Mouse (Mus musculus) hindbrain, embryonic 15.5 days (tissue): ENCODE measurements around the gene Zfp652. TPM values are rescaled to one million over a fixed set of nuclear protein-coding genes. Genes with fewer than 3 reads are reported as not detected.
A peak's percentile ranks its signal among the peaks of the same experiment; 100 is the strongest.

ENCODE experiments used
- ATAC-seq: fragments of 200-750 bp; cut with Nextera tagmentation; 2 replicates; pipeline ENCODE4 v1.8.0; 2017; ENCODE audit warnings: low read depth, moderate number of reproducible peaks, moderate TSS enrichment; ENCODE audit not compliant: low FRiP score
- H3K27ac ChIP-seq: fragments of 300-500 bp; sonication (generic); replicated peaks from 2 replicates; pipeline ENCODE4 v1.5.1; 2015; ENCODE audit warnings: mild to moderate bottlenecking, inconsistent platforms
- H3K27me3 ChIP-seq: fragments of 300-500 bp; sonication (generic); 2 replicates; pipeline ENCODE4 v1.6.1; 2015; ENCODE audit warnings: control low read depth, inconsistent platforms
- H3K36me3 ChIP-seq: fragments of 300-500 bp; sonication (generic); 2 replicates; pipeline ENCODE4 v1.6.1; 2015; ENCODE audit warnings: control low read depth, inconsistent platforms
- H3K4me1 ChIP-seq: fragments of 300-500 bp; sonication (generic); replicated peaks from 2 replicates; pipeline ENCODE4 v1.6.1; 2015; ENCODE audit warnings: control low read depth, inconsistent platforms
- H3K4me2 ChIP-seq: fragments of 300-500 bp; sonication (generic); 2 replicates; pipeline ENCODE4 v1.6.1; 2015; ENCODE audit warnings: moderate library complexity, mild to moderate bottlenecking, inconsistent platforms
- H3K4me3 ChIP-seq: fragments of 300-500 bp; sonication (generic); 2 replicates; pipeline ENCODE4 v1.5.1; 2015; ENCODE audit warnings: mild to moderate bottlenecking, inconsistent platforms
- H3K9ac ChIP-seq: fragments of 300-500 bp; sonication (generic); 2 replicates; pipeline ENCODE4 v1.6.1; 2015; ENCODE audit warnings: inconsistent platforms
- H3K9me3 ChIP-seq: fragments of 300-500 bp; sonication (generic); 2 replicates; pipeline ENCODE4 v1.6.1; 2016; ENCODE audit warnings: control low read depth, inconsistent platforms
- WGBS: fragments of 180-500 bp; shearing (Covaris S2); methylation state at CpG from one replicate; pipeline ENCODE4 v1.1.7; 2015; 5-methylcytosine and 5-hydroxymethylcytosine counted together
- polyA plus RNA-seq: library from polyadenylated mRNA; unstranded; fragments of >200 nt; fragmentation: Nextera tagmentation; extraction: Ambion mirVana; gene quantifications from 2 replicates; pipeline ENCODE4 v1.2.1, GENCODE M21; 2015

Gene Zfp652
- polyA plus RNA-seq, 1 experiment from 2014 or later: 26.1 TPM

- Histone ChIP-seq H3K9me3 (no peaks in the 10 kb centered on the region), H3K36me3 (no peaks in the 10 kb centered on the region), H3K4me2 (peak overlapping the region; percentile 86), H3K4me3 (peak overlapping the region; percentile 80), H3K27me3 (no peaks in the 10 kb centered on the region), H3K9ac (peak overlapping the region; percentile 81), H3K4me1 (peaks cover 32% of the 10 kb centered on the region), H3K27ac (peak overlapping the region; percentile 97)
- ATAC-seq: 0 out of 2 replicates have a peak, but pooled peaks have one; percentile 6
- WGBS: under 1% methylated on average over 13 of the region's 13 CpGs
These were observed 1.4 kb downstream of the Zfp652 start for GRCm38 (mm10) chr11:95713811-95714241.

GRCm38 (mm10) chr11:95714411-95714810, 1.9 kb downstream of the Zfp652 start:
- Histone ChIP-seq H3K4me2 (peak overlapping the region; percentile 86), H3K9me3 (no peaks in the 10 kb centered on the region), H3K4me1 (peaks cover 32% of the 10 kb centered on the region), H3K9ac (peak overlapping the region; percentile 81), H3K27me3 (no peaks in the 10 kb centered on the region), H3K4me3 (peak overlapping the region; percentile 80), H3K27ac (peak overlapping the region; percentile 97; the same call in 1 of the 2 replicates), H3K36me3 (no peaks in the 10 kb centered on the region)
- ATAC-seq: no peak
- 35% methylated on average over 7 of the region's 7 CpGs for WGBS

GRCm38 (mm10) chr11:95716136-95716535, 3.7 kb downstream of the Zfp652 start:
- no peaks in the 10 kb centered on the region for H3K27me3 ChIP-seq
- no peak overlapping the region for H3K9ac ChIP-seq
- H3K4me3 ChIP-seq: no peak overlapping the region
- H3K9me3 ChIP-seq: no peaks in the 10 kb centered on the region
- H3K27ac ChIP-seq: no peak overlapping the region
- peak overlapping the region; percentile 86; the same call in 1 of the 2 replicates for H3K4me2 ChIP-seq
- no peak for ATAC-seq
- H3K36me3 ChIP-seq: no peaks in the 10 kb centered on the region
- WGBS: 53% methylated on average over 8 of the region's 8 CpGs
- peaks cover 32% of the 10 kb centered on the region for H3K4me1 ChIP-seq

- H3K9ac ChIP-seq: no peak overlapping the region
- no peak overlapping the region for H3K4me3 ChIP-seq
- H3K36me3 ChIP-seq: no peaks in the 10 kb centered on the region
- no peaks in the 10 kb centered on the region for H3K27me3 ChIP-seq
- no peak for ATAC-seq
- WGBS: 90% methylated on average over 3 of the region's 3 CpGs
- no peak overlapping the region for H3K27ac ChIP-seq
- H3K4me2 ChIP-seq: no peak overlapping the region
- peaks cover 20% of the 10 kb centered on the region for H3K4me1 ChIP-seq
- H3K9me3 ChIP-seq: no peaks in the 10 kb centered on the region
These were observed 6.9 kb downstream of the Zfp652 start for GRCm38 (mm10) chr11:95719356-95719755.

GRCm38 (mm10) chr11:95723287-95723686, 10.8 kb downstream of the Zfp652 start, which contains the start of gene B130006D01Rik:
B130006D01Rik (plus strand) TSS chr11:95723587.
- H3K27ac ChIP-seq: no peak within 1 kb of the TSS
- H3K4me1 ChIP-seq: no peaks in the 10 kb centered on the region
- WGBS: 96% methylated on average over 5 of the region's 5 CpGs
- no peaks in the 10 kb centered on the region for H3K27me3 ChIP-seq
- H3K4me2 ChIP-seq: no peak within 1 kb of the TSS
- no peaks in the 10 kb centered on the region for H3K9me3 ChIP-seq
- ATAC-seq: no peak
- H3K36me3 ChIP-seq: no peaks in the 10 kb centered on the region
- no peak within 1 kb of the TSS for H3K9ac ChIP-seq
- no peak within 1 kb of the TSS for H3K4me3 ChIP-seq

- Histone ChIP-seq H3K36me3 (no peaks in the 10 kb centered on the region), H3K4me1 (no peaks in the 10 kb centered on the region), H3K9ac (no peak overlapping the region), H3K4me2 (no peak overlapping the region), H3K9me3 (no peaks in the 10 kb centered on the region), H3K4me3 (no peak overlapping the region), H3K27ac (no peak overlapping the region), H3K27me3 (no peaks in the 10 kb centered on the region)
- 97% methylated on average over 4 of the region's 4 CpGs for WGBS
- no peak for ATAC-seq
These were observed 12.0 kb downstream of the Zfp652 start for GRCm38 (mm10) chr11:95724466-95724865.

GRCm38 (mm10) chr11:95726156-95726555, 13.7 kb downstream of the Zfp652 start:
- H3K9ac ChIP-seq: no peak overlapping the region
- 83% methylated on average over 4 of the region's 4 CpGs for WGBS
- H3K27ac ChIP-seq: no peak overlapping the region
- H3K27me3 ChIP-seq: no peaks in the 10 kb centered on the region
- no peak for ATAC-seq
- H3K4me2 ChIP-seq: no peak overlapping the region
- H3K9me3 ChIP-seq: no peaks in the 10 kb centered on the region
- H3K4me3 ChIP-seq: no peak overlapping the region
- H3K4me1 ChIP-seq: no peaks in the 10 kb centered on the region
- H3K36me3 ChIP-seq: no peaks in the 10 kb centered on the region

GRCm38 (mm10) chr11:95727947-95728346, 15.5 kb downstream of the Zfp652 start:
- Histone ChIP-seq H3K27me3 (no peaks in the 10 kb centered on the region), H3K9me3 (no peaks in the 10 kb centered on the region), H3K4me3 (no peak overlapping the region), H3K36me3 (no peaks in the 10 kb centered on the region), H3K4me1 (no peaks in the 10 kb centered on the region), H3K27ac (no peak overlapping the region), H3K4me2 (no peak overlapping the region), H3K9ac (no peak overlapping the region)
- no peak for ATAC-seq
- 91% methylated on average over 5 of the region's 5 CpGs for WGBS

- no peaks in the 10 kb centered on the region for H3K9me3 ChIP-seq
- no peaks in the 10 kb centered on the region for H3K4me1 ChIP-seq
- no peaks in the 10 kb centered on the region for H3K36me3 ChIP-seq
- no peaks in the 10 kb centered on the region for H3K27me3 ChIP-seq
- 85% methylated on average over 12 of the region's 12 CpGs for WGBS
- no peak overlapping the region for H3K4me2 ChIP-seq
- H3K27ac ChIP-seq: no peak overlapping the region
- no peak overlapping the region for H3K4me3 ChIP-seq
- ATAC-seq: no peak
- no peak overlapping the region for H3K9ac ChIP-seq
These were observed 16.7 kb downstream of the Zfp652 start for GRCm38 (mm10) chr11:95728916-95729907.

GRCm38 (mm10) chr11:95734485-95734884, 22.0 kb downstream of the Zfp652 start:
- Histone ChIP-seq H3K27me3 (no peaks in the 10 kb centered on the region), H3K9ac (no peak overlapping the region), H3K4me3 (no peak overlapping the region), H3K9me3 (no peaks in the 10 kb centered on the region), H3K36me3 (no peaks in the 10 kb centered on the region), H3K27ac (no peak overlapping the region), H3K4me2 (no peak overlapping the region), H3K4me1 (peaks cover 5% of the 10 kb centered on the region; the same call in 1 of the 2 replicates)
- ATAC-seq: no peak
- 94% methylated on average over 2 of the region's 2 CpGs for WGBS

- H3K27ac ChIP-seq: no peak overlapping the region; the same call in 1 of the 2 replicates
- no peak overlapping the region for H3K9ac ChIP-seq
- no peak overlapping the region for H3K4me3 ChIP-seq
- 81% methylated on average over 3 of the region's 3 CpGs for WGBS
- no peak for ATAC-seq
- no peaks in the 10 kb centered on the region for H3K36me3 ChIP-seq
- no peaks in the 10 kb centered on the region for H3K27me3 ChIP-seq
- H3K4me1 ChIP-seq: peaks cover 5% of the 10 kb centered on the region; the same call in 1 of the 2 replicates
- H3K4me2 ChIP-seq: no peak overlapping the region
- no peaks in the 10 kb centered on the region for H3K9me3 ChIP-seq
These were observed 25.3 kb downstream of the Zfp652 start for GRCm38 (mm10) chr11:95737811-95738210.

GRCm38 (mm10) chr11:95744521-95744920, 32.0 kb downstream of the Zfp652 start:
- ATAC-seq: no peak
- WGBS: 97% methylated on average over 2 of the region's 2 CpGs
- Histone ChIP-seq H3K27ac (no peak overlapping the region), H3K9ac (no peak overlapping the region), H3K36me3 (0 out of 2 replicates have a peak, but pooled peaks cover 7% of the 10 kb centered on the region), H3K4me3 (no peak overlapping the region), H3K4me2 (no peak overlapping the region), H3K4me1 (peaks cover 4% of the 10 kb centered on the region; the same call in 1 of the 2 replicates), H3K27me3 (no peaks in the 10 kb centered on the region), H3K9me3 (no peaks in the 10 kb centered on the region)
